Mouse (Mus musculus) activated CD4-positive, CD25-positive, alpha-beta regulatory T cell, adult 4 months (primary cell): ENCODE data around the gene Dpm3. TPM values are rescaled to one million over a fixed set of nuclear protein-coding genes. Genes with fewer than 3 reads are reported as not detected.
A peak's percentile ranks its signal among the peaks of the same experiment; 100 is the strongest.

ENCODE experiments used
- ATAC-seq: one replicate; pipeline ENCODE4 v1.8.0; 2017
- polyA plus RNA-seq, 2 experiments: library from polyadenylated mRNA; unstranded; fragments of 100-300 nt; shearing (Covaris generic); gene quantifications; one replicate each; pipeline ENCODE4 v1.2.1; 2017

Dpm3 gene
- polyA plus RNA-seq, 2 experiments from 2014 or later: 124 to 160 TPM

GRCm38 (mm10) chr3:89270891-89271290 lies 11.7 kb downstream of the Dpm3 start:
- ATAC-seq: no peak

- ATAC-seq: no peak
These were observed 12.6 kb downstream of the Dpm3 start for GRCm38 (mm10) chr3:89271760-89272159.

GRCm38 (mm10) chr3:89276061-89276460 lies 16.9 kb downstream of the Dpm3 start:
- ATAC-seq: no peak

DNA sequence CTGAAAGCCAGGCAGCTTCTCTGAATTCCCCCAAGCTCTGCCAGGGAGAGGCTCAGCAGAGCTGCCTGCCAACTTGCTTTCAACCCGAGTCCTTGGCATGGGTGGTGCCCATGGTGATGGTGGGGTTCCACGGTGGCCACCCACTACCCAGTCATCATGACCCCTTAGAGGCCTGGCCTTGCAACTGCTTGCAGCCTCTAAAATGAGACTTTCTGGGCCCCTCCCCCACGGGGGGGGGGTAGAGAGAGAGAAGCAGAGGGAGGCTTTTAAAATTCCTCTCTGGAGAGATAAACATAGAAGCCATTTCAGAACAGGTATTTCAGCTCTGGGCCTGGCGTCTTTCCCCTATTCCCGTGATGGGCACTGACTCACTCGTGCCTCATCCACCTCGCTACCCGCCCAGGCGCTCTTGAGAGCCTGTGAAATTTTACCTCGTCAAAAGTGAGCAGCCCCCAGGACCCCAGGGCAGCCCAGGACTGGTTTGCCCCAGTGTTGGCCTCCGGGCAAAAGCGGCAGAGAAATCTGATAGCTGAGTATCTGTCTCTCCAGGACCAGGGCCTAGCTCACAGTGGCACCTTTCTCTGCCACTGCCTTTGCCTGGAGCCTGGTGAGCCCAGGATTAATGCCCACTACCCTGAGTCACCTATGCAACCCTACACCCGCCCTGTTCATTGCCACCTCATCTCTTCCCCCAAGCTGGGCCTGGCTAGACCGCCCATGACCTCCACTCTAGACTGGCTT lies 18.3 kb downstream of the Dpm3 start:
- no peak for ATAC-seq

- no peak for ATAC-seq
These were observed 18.9 kb downstream of the Dpm3 start for GRCm38 (mm10) chr3:89278107-89278506.

GRCm38 (mm10) chr3:89278643-89279042 lies 19.5 kb downstream of the Dpm3 start:
- no peak for ATAC-seq

DNA sequence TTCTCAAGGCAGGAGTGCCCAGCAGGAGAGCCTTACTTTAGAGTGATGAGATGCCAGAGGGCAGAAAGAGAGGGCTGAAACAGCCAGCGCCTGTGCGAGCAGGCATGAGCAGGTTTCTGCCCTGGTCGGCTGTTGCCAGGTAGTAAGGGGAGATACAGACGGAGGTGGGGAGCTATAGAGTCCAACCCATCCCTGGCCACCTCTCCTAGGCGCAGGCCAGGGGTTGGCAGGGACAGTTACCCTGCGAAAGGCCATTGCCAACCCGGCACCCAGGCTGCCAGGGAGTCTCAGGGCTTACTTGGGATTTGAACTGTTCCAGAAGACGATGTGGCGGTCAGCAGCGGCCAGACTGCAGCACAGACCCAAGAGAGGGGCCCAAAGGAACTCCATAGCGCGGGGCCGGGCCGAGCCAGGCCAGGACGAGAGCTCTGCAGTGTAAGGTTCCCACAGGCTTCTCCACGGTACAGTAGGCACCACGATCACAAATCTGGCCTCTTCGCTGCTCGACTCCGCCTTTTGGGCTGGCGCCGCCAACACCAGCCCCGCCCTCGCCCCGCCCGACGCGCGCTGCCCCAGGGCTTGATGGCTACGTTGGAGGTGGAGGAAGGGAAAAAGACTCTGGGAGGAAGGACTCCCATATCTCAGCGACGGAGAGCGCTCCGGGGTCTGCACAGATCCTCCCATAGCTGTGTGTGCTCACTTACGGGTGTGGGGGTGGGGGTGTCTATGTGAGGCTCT lies 20.2 kb downstream of the Dpm3 start:
- no peak for ATAC-seq

DNA sequence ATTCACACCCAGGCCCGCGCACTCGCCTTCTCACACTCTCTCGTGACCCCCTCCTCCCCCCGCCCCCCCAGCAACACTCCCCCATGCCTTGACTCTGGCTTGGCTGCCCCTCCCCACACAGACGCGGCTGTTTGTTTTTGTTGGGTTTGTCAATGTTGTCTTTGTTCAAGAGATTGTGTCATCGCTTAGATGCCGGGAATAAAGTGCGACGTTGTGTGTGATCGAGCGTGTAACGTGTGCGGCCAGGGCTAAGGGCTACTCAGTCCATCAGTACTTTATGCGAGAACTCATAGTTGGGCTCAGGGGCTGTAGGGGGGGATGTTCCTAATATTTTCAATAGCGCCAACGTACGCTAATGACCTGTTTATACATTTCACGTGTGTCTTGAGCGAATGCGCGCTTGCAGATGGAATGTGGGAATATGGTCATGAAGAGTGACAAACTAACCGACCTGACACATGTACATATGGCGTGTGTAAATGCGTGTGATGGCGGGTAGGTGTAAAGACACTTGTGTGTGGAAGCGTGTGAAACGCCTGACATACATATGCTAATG lies 21.0 kb downstream of the Dpm3 start:
- ATAC-seq: no peak

- ATAC-seq: no peak
These were observed 21.7 kb downstream of the Dpm3 start, which contains the start of gene Efna1 for GRCm38 (mm10) chr3:89280606-89281511. TSS of gene Efna1 (minus strand) at chr3:89281142.

DNA sequence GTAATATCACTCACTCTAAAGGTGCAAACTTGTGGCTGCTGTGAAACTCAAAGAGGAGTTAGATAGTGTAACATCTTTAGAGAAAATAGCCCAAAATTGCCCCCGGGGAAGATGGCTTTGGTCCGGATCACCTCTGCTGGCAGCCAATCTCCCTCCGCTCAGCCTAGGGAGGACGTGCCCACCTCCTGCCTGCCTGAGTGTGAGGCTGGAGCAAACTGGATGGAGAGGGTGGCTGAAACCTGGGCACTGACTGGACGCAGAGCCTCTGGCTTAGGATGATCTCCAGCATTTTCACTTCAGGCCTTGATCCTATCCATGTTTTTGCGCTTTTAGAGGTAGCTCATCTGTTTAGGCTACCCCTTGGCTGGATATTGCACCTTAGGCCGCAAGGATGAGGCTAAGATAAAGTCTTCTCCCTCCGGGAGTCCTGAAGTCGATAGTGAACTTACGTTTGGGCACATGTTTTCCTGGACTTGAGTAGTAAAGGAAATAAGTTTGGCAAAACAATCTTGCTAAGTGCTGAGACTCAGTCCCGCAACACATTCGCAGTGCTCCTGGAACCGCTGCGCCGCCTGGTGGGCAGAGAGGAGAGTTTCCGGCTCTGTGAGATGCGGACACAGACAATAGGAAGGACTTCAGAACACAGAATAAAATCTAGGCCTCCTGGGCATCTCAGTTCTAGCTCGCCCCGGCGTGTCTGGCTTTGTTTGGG lies 22.6 kb downstream of the Dpm3 start:
- peak; percentile 65 for ATAC-seq

DNA sequence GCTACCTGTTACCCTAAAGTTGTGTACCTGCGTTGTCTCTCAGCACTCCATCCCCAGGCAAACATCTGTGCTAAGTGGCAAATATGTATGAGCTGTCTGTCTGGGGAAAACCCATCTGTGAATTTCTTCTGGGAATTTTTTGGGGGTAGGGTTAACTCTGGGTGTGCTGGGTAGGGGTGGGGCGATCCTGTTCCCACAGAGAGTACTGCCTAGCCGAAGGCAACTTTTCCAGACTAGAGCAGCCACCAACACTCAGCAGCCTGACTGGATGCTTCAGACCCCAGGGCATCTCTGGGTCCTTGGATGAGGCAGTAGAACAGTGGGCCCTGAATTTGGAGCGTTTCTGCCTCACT lies 23.1 kb downstream of the Dpm3 start:
- no peak for ATAC-seq

GRCm38 (mm10) chr3:89284261-89284660 lies 25.1 kb downstream of the Dpm3 start:
- ATAC-seq: no peak

DNA sequence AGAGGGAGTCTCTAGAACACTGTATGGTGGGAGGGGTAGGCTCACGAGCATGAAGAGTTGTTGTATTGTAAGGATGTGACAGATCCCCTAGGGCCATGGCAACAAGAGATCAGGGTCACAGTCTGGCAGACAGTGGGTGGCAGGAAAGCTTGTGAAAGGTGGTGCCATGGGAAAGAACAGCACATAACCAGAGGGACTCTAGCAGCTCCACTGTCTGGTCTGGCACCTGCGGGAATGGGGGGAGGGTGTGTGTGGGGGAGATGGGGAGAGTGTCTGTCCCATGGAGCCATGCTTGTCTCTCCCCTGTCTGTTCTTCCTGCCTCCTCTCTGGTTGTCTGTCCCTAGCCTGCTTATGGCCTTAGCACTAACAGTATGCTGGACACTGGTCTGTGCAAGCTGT lies 26.4 kb downstream of the Dpm3 start:
- no peak for ATAC-seq

- ATAC-seq: no peak
These were observed 28.1 kb downstream of the Dpm3 start for GRCm38 (mm10) chr3:89287286-89287685.

- no peak for ATAC-seq
These were observed 29.4 kb downstream of the Dpm3 start for GRCm38 (mm10) chr3:89288503-89288928.

DNA sequence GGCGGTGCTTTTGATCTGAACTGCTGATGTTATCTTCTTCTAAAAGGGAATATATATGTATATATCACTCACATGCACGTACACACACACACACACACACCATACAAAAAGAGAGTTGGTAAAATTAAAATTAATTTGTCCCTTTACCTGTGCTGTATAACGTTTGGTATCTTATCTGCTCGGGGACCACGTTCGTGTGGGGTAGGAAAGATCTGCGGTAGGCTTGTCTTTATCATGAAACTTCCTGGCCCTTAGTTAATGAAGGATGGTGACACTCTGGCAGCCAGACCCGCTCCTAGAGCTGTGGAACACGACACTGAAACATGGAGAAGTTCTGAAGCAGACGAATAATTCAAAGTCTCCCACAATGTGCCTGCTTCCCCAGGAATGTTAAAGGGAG lies 32.7 kb downstream of the Dpm3 start:
- ATAC-seq: no peak

DNA sequence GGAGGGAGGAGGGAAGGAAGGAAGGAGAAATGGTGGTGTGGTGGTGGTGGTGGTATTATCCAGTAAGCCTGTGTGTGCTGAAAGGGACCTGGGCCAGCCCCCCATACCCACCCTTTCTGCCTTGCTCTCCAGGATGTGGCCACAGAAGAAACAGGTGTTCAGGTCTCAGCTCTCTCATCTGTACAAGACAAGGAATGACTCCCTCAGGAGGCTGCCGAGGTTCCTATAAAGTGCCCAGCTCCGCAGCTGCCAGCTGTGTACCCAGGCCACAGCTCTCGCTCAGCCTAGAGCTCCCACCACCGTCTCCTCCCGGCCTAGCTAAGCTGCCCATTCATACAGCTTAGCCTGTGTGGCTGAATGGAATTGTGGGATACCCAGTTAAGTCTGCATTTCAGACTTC lies 33.1 kb downstream of the Dpm3 start:
- ATAC-seq: no peak

- ATAC-seq: no peak
These were observed 34.2 kb downstream of the Dpm3 start for GRCm38 (mm10) chr3:89293247-89293918.

GRCm38 (mm10) chr3:89294195-89294594 lies 35.0 kb downstream of the Dpm3 start:
- no peak for ATAC-seq

GRCm38 (mm10) chr3:89295685-89296230 lies 36.6 kb downstream of the Dpm3 start:
- ATAC-seq: no peak

- ATAC-seq: no peak
These were observed 37.7 kb downstream of the Dpm3 start for GRCm38 (mm10) chr3:89296761-89297396.
